Mouse (Mus musculus): ENCODE measurements around the gene Ccdc188. TPM values are rescaled to one million over a fixed set of nuclear protein-coding genes. Genes with fewer than 3 reads are reported as not detected.

The Ccdc188 gene
- polyA plus RNA-seq, 1 experiment from 2014 or later = not detected

DNA sequence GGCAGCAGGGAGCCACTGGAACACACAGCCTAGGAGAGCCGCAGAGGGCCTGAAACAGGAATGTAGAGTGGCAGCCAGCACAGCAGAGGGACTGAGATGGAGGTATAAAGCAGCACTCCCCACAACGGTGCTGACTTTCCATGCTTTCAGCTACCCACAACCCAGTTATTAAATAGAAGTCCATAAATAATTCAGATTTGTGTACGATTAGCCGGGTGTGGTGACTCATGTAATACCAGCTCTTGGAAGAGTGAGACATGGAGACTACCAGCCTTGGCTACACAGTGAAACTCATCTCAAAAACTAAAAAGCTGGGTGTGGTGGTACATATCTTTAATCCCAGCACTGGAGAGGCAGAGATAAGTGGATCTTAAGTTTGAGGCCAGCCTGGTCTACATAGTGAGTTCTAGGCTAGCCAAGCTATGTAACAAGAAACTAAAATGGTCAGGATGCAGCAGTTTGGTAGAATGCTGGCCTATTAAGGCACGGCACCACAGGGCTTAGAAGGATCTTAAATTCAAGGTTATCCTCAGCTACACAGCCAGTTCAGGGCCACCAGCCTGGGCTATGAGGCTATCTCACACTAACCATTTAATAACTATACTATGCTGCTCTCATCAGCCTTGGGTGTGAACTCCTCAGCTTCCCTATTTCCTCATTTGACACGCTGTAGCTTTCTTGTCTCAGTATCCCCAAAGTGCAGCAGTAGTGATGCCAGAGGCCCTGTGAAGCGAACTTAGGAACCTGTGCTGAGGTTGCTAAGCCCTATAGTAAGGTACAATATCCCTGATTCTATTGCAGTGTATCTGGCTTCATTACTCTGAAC, 19.2 kb downstream of the Ccdc188 start:
- Histone ChIP-seq H3K27me3 (ENCODE audit: control insufficient read depth, insufficient read depth, low read depth, low read length) (no peaks in the 10 kb centered on the region), H3K4me1 (replicated peaks; ENCODE audit: control insufficient read depth, insufficient read depth, low read length) (peaks cover 14% of the 10 kb centered on the region), H3K4me3 (ENCODE audit: low read length) (no peak overlapping the region), H3K9me3 (ENCODE audit: control insufficient read depth, low read length) (no peaks in the 10 kb centered on the region), H3K9ac (ENCODE audit: low read length) (no peak overlapping the region; the same call in 1 of the 2 replicates), H3K27ac (ENCODE audit: low read length) (no peak overlapping the region), H3K4me2 (ENCODE audit: low read depth, low read length) (no peak overlapping the region), H3K36me3 (ENCODE audit: control insufficient read depth, insufficient read depth, low read length) (peaks cover 33% of the 10 kb centered on the region)
- 60% methylated on average over 7 of the region's 7 CpGs for WGBS
- no peak for ATAC-seq (ENCODE audit: low read depth)

- Histone ChIP-seq H3K9me3 (ENCODE audit: control insufficient read depth, low read length) (no peaks in the 10 kb centered on the region), H3K4me1 (replicated peaks; ENCODE audit: control insufficient read depth, insufficient read depth, low read length) (peaks cover 1% of the 10 kb centered on the region), H3K9ac (ENCODE audit: low read length) (no peak overlapping the region), H3K4me3 (ENCODE audit: low read length) (no peak overlapping the region), H3K27ac (ENCODE audit: low read length) (no peak overlapping the region), H3K36me3 (ENCODE audit: control insufficient read depth, insufficient read depth, low read length) (peaks cover 73% of the 10 kb centered on the region), H3K4me2 (ENCODE audit: low read depth, low read length) (no peak overlapping the region), H3K27me3 (ENCODE audit: control insufficient read depth, insufficient read depth, low read depth, low read length) (no peaks in the 10 kb centered on the region)
- no peak for ATAC-seq (ENCODE audit: low read depth)
- WGBS = 91% methylated on average over 10 of the region's 10 CpGs
Observed at GRCm38 (mm10) chr16:18241581-18241980, 23.9 kb downstream of the Ccdc188 start.

DNA sequence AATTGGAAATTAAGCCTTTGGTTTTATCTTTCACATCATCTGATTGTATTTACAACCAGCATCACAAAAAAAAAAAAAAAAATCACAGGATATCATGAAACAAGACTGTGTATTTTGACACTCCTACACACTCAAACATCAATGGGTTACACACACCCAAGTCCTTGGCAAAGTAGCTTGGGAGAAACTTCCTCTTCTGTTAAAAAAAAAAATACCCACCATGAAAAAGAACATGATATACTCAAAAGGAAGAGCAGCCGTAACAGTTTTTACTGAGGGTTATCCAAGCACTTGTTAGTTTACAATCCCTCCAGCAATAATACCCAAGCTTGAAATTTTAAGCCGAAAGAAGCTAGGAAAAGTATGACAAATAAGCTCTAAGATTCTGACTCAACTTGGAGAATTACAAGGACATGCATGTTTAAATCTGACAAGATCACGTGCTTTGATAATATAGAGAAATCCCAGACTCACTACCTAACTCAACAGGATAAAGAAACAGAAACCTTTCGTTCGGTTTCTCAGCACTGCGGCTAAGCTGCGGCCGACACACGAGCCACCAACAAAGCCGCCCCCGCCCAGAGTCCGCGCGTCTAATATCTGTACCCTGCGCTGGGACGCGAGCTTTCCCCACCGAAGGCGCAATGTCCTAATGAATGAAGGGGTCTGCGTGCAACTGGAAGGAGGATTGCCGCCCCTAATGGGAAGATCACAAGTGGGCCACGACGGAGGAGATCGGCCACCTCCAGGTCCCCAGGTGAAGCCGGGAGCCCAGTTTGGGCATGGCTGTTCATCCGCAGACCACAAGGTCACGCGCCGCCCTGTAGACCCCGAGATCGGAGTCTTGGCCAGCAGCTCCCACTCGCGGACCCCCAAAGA, 30.1 kb downstream of the Ccdc188 start:
- H3K36me3 ChIP-seq (ENCODE audit: control insufficient read depth, insufficient read depth, low read length) = peaks cover 43% of the 10 kb centered on the region
- H3K4me1 ChIP-seq (replicated peaks; ENCODE audit: control insufficient read depth, insufficient read depth, low read length) = peaks cover 22% of the 10 kb centered on the region
- peak overlapping the region; percentile 94 for H3K9ac ChIP-seq (ENCODE audit: low read length)
- H3K4me2 ChIP-seq (ENCODE audit: low read depth, low read length) = peak overlapping the region; percentile 68
- peak overlapping the region; percentile 96 for H3K4me3 ChIP-seq (ENCODE audit: low read length)
- peak overlapping the region; percentile 87 for H3K27ac ChIP-seq (ENCODE audit: low read length)
- no peaks in the 10 kb centered on the region for H3K9me3 ChIP-seq (ENCODE audit: control insufficient read depth, low read length)
- no peaks in the 10 kb centered on the region for H3K27me3 ChIP-seq (ENCODE audit: control insufficient read depth, insufficient read depth, low read depth, low read length)
- WGBS = 1% methylated on average over 33 of the region's 33 CpGs
- peak; percentile 9; the same call in 1 of the 2 replicates for ATAC-seq (ENCODE audit: low read depth)

DNA sequence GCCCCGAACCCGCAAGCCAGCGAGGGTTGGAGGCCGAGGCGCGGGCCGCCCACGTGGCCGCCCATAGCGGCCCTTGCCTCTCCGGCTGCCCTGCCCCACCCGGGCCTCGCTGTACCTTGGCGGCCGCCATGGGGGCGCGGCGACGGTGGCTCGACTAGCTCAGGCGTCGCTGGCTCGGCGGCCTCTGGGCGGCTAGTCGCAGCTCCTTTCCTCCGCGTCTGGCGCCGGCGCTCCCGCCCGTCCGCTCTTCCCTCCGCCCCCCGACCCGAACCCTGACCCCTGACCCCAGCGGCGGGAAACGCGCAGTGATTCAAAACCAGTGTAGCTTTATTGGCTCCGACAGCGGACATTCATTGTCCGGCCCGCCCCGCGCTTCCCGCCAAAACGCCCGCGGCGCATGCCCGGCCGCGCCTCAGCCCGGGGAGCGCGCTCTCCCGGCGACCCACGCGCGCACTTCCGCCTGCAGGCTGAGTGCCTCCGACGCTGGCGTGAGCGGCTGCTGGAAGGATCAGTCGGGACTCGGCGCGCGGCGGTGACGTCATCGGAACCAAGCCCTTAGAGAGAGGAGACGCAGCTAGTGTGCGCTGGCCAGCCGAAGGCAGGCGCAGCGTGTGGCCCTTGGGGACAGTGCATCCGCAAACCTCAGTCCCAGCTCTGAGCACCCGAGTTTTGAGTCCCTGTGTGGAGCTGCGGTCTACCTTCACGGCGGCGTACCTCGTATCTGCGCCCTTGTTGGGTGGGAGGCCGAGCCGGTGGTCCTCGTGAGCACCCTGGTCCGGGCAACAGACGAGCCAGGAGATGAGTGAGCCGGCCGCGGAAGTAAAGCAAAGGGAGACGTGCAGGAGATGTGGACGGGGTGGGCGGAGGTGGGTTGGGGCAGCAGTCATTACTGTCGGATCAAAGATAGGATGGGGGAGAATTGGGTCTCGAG, 31.0 kb downstream of the Ccdc188 start, which contains the start of the genes Trmt2a and Ranbp1:
Trmt2a (plus strand) TSS at position 247 of the 931 bp plus-strand sequence.
Ranbp1 (minus strand) TSS at position 300 of the 931 bp plus-strand sequence.
- Histone ChIP-seq H3K4me1 (replicated peaks; ENCODE audit: control insufficient read depth, insufficient read depth, low read length) (peaks cover 22% of the 10 kb centered on the region), H3K4me3 (ENCODE audit: low read length) (peak within 1 kb of the TSS; percentile 96), H3K27ac (ENCODE audit: low read length) (peak within 1 kb of the TSS; percentile 94), H3K27me3 (ENCODE audit: control insufficient read depth, insufficient read depth, low read depth, low read length) (no peaks in the 10 kb centered on the region), H3K9me3 (ENCODE audit: control insufficient read depth, low read length) (no peaks in the 10 kb centered on the region), H3K36me3 (ENCODE audit: control insufficient read depth, insufficient read depth, low read length) (peaks cover 41% of the 10 kb centered on the region), H3K9ac (ENCODE audit: low read length) (peak within 1 kb of the TSS; percentile 94), H3K4me2 (ENCODE audit: low read depth, low read length) (peak within 1 kb of the TSS; percentile 91)
- peak; percentile 96 for ATAC-seq (ENCODE audit: low read depth)
- under 1% methylated on average over 99 of the region's 102 CpGs for WGBS

DNA sequence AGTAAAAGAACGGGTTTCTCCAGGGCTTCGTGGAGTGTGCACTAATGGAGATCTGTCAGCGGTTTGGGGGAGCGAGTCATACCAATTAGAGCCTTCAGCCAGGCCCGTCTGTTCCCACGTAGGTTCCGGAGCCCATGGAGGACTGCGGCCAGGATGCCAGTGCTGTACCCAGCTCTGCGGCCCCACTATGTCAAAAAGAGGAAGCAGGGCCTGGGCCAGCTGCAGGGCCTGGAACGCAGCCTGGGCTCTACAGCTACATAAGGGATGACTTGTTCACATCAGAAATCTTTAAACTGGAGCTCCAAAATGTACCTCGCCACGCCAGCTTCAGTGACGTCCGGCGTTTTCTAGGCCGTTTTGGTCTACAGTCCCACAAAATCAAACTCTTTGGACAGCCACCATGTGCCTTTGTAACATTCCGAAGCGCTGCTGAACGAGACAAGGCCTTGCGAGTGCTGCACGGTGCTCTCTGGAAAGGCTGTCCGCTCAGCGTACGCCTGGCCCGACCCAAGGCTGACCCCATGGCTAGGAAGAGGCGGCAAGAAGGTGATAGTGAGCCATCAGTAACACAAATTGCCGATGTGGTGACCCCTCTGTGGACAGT, 31.8 kb downstream of the Ccdc188 start:
- Histone ChIP-seq H3K9me3 (ENCODE audit: control insufficient read depth, low read length) (no peaks in the 10 kb centered on the region), H3K4me3 (ENCODE audit: low read length) (peak overlapping the region; percentile 96), H3K4me2 (ENCODE audit: low read depth, low read length) (peak overlapping the region; percentile 91), H3K4me1 (replicated peaks; ENCODE audit: control insufficient read depth, insufficient read depth, low read length) (peaks cover 22% of the 10 kb centered on the region), H3K36me3 (ENCODE audit: control insufficient read depth, insufficient read depth, low read length) (peaks cover 43% of the 10 kb centered on the region), H3K27me3 (ENCODE audit: control insufficient read depth, insufficient read depth, low read depth, low read length) (no peaks in the 10 kb centered on the region), H3K27ac (ENCODE audit: low read length) (peak overlapping the region; percentile 94), H3K9ac (ENCODE audit: low read length) (peak overlapping the region; percentile 93)
- under 1% methylated on average over 27 of the region's 27 CpGs for WGBS
- no peak; the same call in 1 of the 2 replicates for ATAC-seq (ENCODE audit: low read depth)

DNA sequence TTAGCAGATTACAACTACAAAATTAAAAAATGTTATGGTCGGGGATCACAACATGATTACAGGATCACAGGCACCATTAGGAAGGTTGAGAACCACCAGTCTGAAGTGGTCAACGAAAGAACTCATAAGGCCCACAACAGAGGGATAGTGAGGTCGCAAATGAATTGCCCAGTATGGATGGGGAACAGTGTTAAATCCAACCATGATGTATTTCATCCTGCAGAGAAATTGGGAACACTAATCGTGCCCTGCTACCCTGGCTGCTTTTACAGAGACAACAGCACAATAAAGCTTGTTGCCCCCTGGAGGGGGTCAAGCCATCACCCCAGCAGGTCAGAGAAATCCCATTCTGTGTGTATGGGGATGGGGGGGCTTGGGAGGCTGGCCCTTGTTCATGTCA, 32.6 kb downstream of the Ccdc188 start:
- Histone ChIP-seq H3K4me3 (ENCODE audit: low read length) (peak overlapping the region; percentile 96), H3K27me3 (ENCODE audit: control insufficient read depth, insufficient read depth, low read depth, low read length) (no peaks in the 10 kb centered on the region), H3K4me2 (ENCODE audit: low read depth, low read length) (peak overlapping the region; percentile 91), H3K4me1 (replicated peaks; ENCODE audit: control insufficient read depth, insufficient read depth, low read length) (peaks cover 22% of the 10 kb centered on the region), H3K9me3 (ENCODE audit: control insufficient read depth, low read length) (no peaks in the 10 kb centered on the region), H3K36me3 (ENCODE audit: control insufficient read depth, insufficient read depth, low read length) (peaks cover 39% of the 10 kb centered on the region), H3K27ac (ENCODE audit: low read length) (no peak overlapping the region), H3K9ac (ENCODE audit: low read length) (peak overlapping the region; percentile 93)
- 56% methylated on average over 4 of the region's 4 CpGs for WGBS
- no peak for ATAC-seq (ENCODE audit: low read depth)

DNA sequence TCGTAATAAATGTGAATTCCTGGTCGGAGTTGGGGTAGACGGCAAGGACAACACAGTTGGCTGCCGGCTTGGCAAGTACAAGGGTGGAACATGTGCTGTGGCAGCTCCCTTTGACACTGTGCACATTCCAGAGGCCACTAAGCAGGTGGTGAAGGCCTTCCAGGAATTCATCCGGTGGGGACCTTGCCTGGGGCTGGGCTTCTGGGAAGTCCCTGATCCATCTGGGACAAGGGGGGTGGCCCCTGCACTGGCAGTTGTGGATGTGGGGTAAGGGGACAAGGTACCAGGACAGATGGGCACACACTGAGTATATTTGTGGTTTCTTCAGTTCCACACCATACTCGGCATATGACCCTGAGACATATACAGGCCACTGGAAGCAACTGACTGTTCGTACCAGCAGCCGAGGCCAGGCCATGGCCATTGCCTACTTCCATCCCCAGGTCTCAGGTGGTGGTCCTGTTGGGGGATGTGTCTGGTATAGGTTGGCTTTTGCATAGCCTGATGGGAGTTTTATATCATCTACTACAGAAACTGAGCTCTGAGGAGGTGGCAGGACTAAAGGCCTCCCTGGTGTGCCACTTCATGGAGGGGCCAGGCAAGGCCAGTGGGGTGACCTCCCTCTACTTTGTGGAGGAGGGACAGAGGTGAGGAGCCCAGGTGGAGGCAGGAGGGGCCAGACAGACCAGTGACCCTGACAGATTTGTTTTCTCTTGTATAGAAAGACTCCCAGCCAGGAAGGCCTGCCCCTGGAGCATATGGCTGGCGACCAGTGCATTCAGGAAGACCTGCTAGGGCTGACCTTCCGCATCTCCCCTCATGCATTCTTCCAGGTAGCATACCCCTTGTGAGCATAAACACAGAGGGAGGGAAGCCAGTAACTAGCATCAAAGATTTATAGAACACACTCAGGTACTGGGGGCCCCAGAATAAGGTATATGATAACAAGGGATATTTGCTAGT, 33.4 kb downstream of the Ccdc188 start:
- Histone ChIP-seq H3K9ac (ENCODE audit: low read length) (no peak overlapping the region; the same call in 1 of the 2 replicates), H3K4me3 (ENCODE audit: low read length) (no peak overlapping the region), H3K9me3 (ENCODE audit: control insufficient read depth, low read length) (no peaks in the 10 kb centered on the region), H3K4me1 (replicated peaks; ENCODE audit: control insufficient read depth, insufficient read depth, low read length) (peaks cover 22% of the 10 kb centered on the region), H3K4me2 (ENCODE audit: low read depth, low read length) (no peak overlapping the region), H3K27ac (ENCODE audit: low read length) (no peak overlapping the region), H3K27me3 (ENCODE audit: control insufficient read depth, insufficient read depth, low read depth, low read length) (no peaks in the 10 kb centered on the region), H3K36me3 (ENCODE audit: control insufficient read depth, insufficient read depth, low read length) (peaks cover 37% of the 10 kb centered on the region)
- ATAC-seq (ENCODE audit: low read depth) = no peak
- 54% methylated on average over 10 of the region's 10 CpGs for WGBS
